Mouse (Mus musculus) neural tube, embryonic 13.5 days (tissue): ENCODE results near the gene Gal. TPM values are rescaled to one million over a fixed set of nuclear protein-coding genes. Genes with fewer than 3 reads are reported as not detected.
A peak's percentile ranks its signal among the peaks of the same experiment; 100 is the strongest.

Source experiments
- ATAC-seq: fragments of 200-750 bp; cut with Nextera tagmentation; 2 replicates; pipeline ENCODE4 v1.8.0; 2017; ENCODE audit warnings: low read depth, mild to moderate bottlenecking, moderate TSS enrichment, moderate library complexity
- H3K27ac ChIP-seq: fragments of 300-500 bp; sonication (generic); replicated peaks from 2 replicates; pipeline ENCODE4 v1.5.1; 2015; ENCODE audit warnings: moderate library complexity, mild to moderate bottlenecking, inconsistent platforms
- H3K27me3 ChIP-seq: fragments of 300-500 bp; sonication (generic); 2 replicates; pipeline ENCODE4 v1.6.1; 2015; ENCODE audit warnings: mild to moderate bottlenecking, inconsistent platforms
- H3K36me3 ChIP-seq: fragments of 300-500 bp; sonication (generic); 2 replicates; pipeline ENCODE4 v1.6.1; 2015; ENCODE audit warnings: mild to moderate bottlenecking, inconsistent platforms
- H3K4me1 ChIP-seq: fragments of 300-500 bp; sonication (generic); replicated peaks from 2 replicates; pipeline ENCODE4 v1.6.1; 2015; ENCODE audit warnings: inconsistent platforms
- H3K4me2 ChIP-seq: fragments of 300-500 bp; sonication (generic); 2 replicates; pipeline ENCODE4 v1.6.1; 2015; ENCODE audit warnings: inconsistent platforms, mild to moderate bottlenecking, moderate library complexity
- H3K4me3 ChIP-seq: fragments of 300-500 bp; sonication (generic); 2 replicates; pipeline ENCODE4 v1.5.1; 2015; ENCODE audit warnings: mild to moderate bottlenecking, inconsistent platforms
- H3K9ac ChIP-seq: fragments of 300-500 bp; sonication (generic); 2 replicates; pipeline ENCODE4 v1.6.1; 2015; ENCODE audit warnings: moderate library complexity, mild to moderate bottlenecking, inconsistent platforms
- H3K9me3 ChIP-seq: fragments of 300-500 bp; sonication (generic); 2 replicates; pipeline ENCODE4 v1.6.1; 2016; ENCODE audit warnings: inconsistent platforms
- WGBS: fragments of 180-500 bp; shearing (Covaris S2); methylation state at CpG from one replicate; pipeline ENCODE4 v1.1.7; 2015; 5-methylcytosine and 5-hydroxymethylcytosine counted together
- polyA plus RNA-seq: library from polyadenylated mRNA; unstranded; fragments of >200 nt; fragmentation: Nextera tagmentation; extraction: Ambion mirVana; gene quantifications from 2 replicates; pipeline ENCODE4 v1.2.1, GENCODE M21; 2015

The Gal gene
- polyA plus RNA-seq, 1 experiment from 2014 or later, result 210 TPM

DNA sequence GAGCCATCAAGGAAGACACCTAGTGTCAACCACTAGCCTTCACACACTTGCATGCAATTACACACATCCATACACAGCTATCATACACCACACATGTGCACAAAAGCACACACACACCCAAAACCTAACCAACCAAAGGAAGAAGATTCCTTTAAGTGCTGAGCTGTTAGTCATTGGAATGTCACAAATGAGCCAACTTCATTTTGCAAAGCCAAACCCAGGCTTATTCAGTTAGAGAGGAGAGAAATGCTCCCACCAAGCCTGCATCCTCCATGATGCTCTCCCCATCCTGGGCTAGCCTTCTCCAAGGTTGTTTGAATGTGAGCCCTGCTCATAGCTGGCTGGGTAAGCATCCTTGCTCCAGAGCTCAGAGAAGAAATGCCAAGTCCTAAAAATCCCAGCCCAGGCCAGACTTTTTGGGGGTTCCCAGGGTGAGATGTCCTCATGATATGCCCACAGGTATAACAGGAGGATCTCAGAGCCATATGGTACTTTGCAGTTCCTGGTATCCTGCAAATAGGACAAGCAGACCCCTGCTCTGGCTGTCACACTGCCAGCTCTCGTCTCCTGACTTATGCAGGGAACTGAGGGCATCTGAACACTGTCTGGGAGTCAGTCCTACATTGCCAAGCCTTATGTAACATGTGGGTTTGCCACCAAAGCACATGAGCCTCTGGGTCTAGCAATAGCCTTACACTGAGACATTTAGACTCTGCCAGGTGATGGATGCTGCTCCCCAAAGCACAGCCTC is 8.6 kb downstream of the Gal start:
- Histone ChIP-seq H3K9ac (no peak overlapping the region), H3K4me2 (no peak overlapping the region), H3K27ac (no peak overlapping the region), H3K9me3 (no peaks in the 10 kb centered on the region), H3K27me3 (no peaks in the 10 kb centered on the region), H3K4me1 (no peaks in the 10 kb centered on the region), H3K4me3 (no peak overlapping the region), H3K36me3 (no peaks in the 10 kb centered on the region)
- no peak for ATAC-seq
- 62% methylated on average over 1 of the region's 1 CpGs for WGBS

DNA sequence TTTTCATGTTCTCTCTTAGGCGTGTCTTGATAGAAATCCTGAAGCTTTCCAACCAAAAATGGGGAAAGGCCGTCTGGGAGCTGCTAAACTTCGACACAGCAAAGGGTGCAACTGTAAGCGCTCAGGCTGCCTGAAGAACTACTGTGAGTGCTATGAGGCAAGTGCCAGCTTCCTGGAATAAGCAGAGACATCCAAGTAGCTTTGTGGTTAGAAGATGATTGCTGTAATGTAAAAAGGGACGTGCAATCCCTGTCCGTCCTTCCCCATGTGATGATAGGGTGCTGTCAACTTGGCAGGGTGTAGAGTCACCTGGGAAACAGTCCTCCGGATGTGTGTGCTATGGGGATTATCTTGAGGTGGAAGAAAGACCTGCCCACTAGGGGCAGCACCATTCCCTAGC is 10.3 kb downstream of the Gal start:
- Histone ChIP-seq H3K9me3 (no peaks in the 10 kb centered on the region), H3K4me3 (no peak overlapping the region), H3K27me3 (no peaks in the 10 kb centered on the region; the same call in 1 of the 2 replicates), H3K27ac (no peak overlapping the region), H3K9ac (no peak overlapping the region), H3K4me1 (no peaks in the 10 kb centered on the region), H3K36me3 (no peaks in the 10 kb centered on the region), H3K4me2 (no peak overlapping the region)
- 83% methylated on average over 7 of the region's 7 CpGs for WGBS
- ATAC-seq, result no peak

DNA sequence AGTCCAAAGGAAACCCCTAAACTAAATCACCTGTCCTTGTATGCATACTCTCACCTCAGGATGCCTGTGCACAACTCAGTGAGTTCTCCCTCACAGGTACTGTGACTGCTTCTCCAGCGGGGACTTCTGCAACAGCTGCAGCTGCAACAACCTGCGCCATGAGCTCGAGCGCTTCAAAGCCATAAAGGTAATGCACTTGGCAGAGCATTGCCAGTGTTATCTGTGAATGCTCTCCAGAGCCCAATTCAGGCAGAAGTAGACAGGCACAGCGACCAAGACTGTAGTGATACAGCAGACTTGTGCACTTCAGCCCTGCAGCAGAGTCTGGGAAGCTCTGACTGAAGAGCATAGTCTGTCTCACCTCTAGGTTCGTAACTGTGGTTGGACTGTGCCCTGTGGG is 12.0 kb downstream of the Gal start:
- no peak for ATAC-seq
- H3K27me3 ChIP-seq, result no peaks in the 10 kb centered on the region; the same call in 1 of the 2 replicates
- H3K9ac ChIP-seq, result no peak overlapping the region
- no peaks in the 10 kb centered on the region for H3K4me1 ChIP-seq
- H3K4me2 ChIP-seq, result no peak overlapping the region
- H3K27ac ChIP-seq, result no peak overlapping the region
- H3K9me3 ChIP-seq, result no peaks in the 10 kb centered on the region
- no peaks in the 10 kb centered on the region for H3K36me3 ChIP-seq
- 69% methylated on average over 6 of the region's 6 CpGs for WGBS
- H3K4me3 ChIP-seq, result no peak overlapping the region

DNA sequence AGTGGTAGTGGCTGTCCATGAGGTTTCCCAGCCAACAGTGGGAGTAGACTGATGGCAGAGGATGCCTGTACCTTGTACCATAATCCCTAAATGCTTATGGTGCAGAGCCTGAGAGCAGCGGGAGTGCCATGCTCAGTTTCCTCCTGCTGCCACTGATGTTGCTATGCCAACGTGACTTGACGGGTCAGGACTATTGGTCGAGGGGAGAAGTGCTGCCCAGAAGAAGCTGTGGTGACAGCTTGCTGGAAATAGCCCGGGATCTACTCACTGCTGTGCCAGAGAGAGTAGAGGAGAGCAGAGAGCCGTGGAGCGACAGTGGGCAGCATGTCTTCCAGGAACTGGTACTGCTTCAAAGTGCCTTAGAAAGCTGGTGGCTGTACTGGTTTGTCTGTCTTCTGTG is 12.4 kb downstream of the Gal start:
- WGBS, result 60% methylated on average over 7 of the region's 7 CpGs
- no peak overlapping the region for H3K4me2 ChIP-seq
- no peak overlapping the region for H3K27ac ChIP-seq
- ATAC-seq, result no peak
- H3K9me3 ChIP-seq, result no peaks in the 10 kb centered on the region
- H3K36me3 ChIP-seq, result no peaks in the 10 kb centered on the region
- H3K9ac ChIP-seq, result no peak overlapping the region
- no peaks in the 10 kb centered on the region; the same call in 1 of the 2 replicates for H3K27me3 ChIP-seq
- no peaks in the 10 kb centered on the region for H3K4me1 ChIP-seq
- H3K4me3 ChIP-seq, result no peak overlapping the region

DNA sequence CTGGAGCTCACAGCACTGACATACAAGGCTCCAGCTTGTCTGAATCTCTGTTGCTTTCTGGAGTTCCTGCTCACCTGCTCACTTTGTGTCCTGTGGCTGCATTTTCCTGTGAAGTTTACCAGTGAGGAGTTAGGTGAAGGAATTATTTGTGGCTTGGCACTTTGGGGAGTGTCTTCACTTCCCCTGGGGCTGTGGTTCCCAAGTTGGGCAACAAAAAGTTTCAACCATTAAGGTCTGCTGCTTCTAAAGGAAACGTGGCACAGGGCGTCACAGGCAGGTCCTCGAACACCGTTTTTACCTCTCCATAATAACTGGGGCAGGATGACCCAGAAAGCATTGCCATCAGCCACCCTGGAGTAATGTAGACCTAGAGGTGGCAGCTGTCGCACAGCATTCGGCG is 12.8 kb downstream of the Gal start:
- Histone ChIP-seq H3K4me1 (no peaks in the 10 kb centered on the region), H3K9ac (no peak overlapping the region), H3K9me3 (no peaks in the 10 kb centered on the region), H3K4me2 (no peak overlapping the region), H3K36me3 (no peaks in the 10 kb centered on the region), H3K4me3 (no peak overlapping the region), H3K27ac (no peak overlapping the region), H3K27me3 (no peaks in the 10 kb centered on the region; the same call in 1 of the 2 replicates)
- no peak for ATAC-seq
- 91% methylated on average over 7 of the region's 7 CpGs for WGBS

DNA sequence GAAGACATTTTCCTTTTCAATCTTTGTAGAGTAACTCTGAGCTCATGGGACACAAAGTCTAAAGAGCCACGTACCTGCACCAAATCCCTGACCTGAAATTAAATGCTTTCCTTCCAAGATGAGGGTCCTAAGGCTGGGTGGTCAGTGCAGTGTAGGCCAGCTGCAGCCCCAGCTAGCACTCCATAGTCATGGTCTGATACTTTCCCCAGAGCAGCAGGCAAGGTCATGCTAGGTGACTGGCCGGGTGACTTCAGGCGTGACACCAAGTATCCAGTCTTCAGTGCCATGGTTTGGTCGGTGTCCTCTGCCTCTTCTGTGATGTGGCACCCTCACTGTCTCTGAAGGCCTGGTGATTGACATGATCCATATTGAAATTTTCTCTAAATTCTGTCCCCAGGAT is 14.3 kb downstream of the Gal start:
- 91% methylated on average over 4 of the region's 4 CpGs for WGBS
- Histone ChIP-seq H3K9me3 (no peaks in the 10 kb centered on the region), H3K4me2 (no peak overlapping the region), H3K4me1 (no peaks in the 10 kb centered on the region), H3K9ac (no peak overlapping the region), H3K4me3 (no peak overlapping the region), H3K36me3 (no peaks in the 10 kb centered on the region), H3K27ac (no peak overlapping the region), H3K27me3 (no peaks in the 10 kb centered on the region; the same call in 1 of the 2 replicates)
- ATAC-seq, result no peak

DNA sequence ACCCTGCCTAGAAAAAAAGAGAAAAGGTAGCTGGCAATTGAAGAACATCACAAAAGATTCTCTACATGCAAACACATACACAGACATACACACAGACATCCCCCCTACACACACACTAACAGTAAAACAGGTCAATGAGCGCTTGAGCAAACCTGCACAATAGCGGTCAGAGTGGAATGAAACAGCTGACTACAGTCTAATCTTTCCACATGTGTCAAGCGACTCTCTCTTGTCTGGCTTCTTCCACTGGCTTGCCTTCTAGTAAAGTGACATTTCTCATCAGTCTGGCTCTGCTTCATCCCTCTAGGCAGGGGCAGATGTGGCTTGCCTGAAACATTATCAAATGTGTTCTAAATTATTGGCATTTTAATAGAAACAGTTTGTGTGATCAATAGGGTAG is 20.1 kb downstream of the Gal start:
- no peak for ATAC-seq
- no peak overlapping the region for H3K4me3 ChIP-seq
- 87% methylated on average over 3 of the region's 3 CpGs for WGBS

DNA sequence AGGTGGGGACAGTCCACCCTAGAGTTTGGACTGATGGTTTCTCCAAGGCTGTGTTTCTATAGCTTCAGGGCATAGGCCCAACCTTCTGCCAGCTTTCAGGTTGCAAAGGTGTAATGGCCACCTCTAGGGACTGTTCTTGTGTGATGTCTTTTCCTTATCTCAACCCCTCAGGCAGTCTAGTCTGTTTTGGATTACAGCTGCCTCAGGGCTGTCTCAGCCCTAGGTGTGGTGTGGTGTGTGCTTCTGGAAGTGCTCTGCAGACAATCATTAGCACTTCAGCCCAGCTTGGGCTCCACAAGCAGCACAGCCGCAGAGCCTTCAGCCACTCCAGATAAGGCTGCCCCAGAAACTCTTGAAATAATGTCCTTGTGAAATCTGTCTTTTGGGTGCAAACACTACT is 22.0 kb downstream of the Gal start:
- Histone ChIP-seq H3K27me3 (no peaks in the 10 kb centered on the region; the same call in 1 of the 2 replicates), H3K4me1 (peaks cover 3% of the 10 kb centered on the region; the same call in 1 of the 2 replicates), H3K4me2 (no peak overlapping the region), H3K9me3 (peaks cover 4% of the 10 kb centered on the region; the same call in 1 of the 2 replicates), H3K27ac (no peak overlapping the region), H3K9ac (no peak overlapping the region), H3K36me3 (no peaks in the 10 kb centered on the region), H3K4me3 (no peak overlapping the region)
- 90% methylated on average over 1 of the region's 1 CpGs for WGBS
- ATAC-seq, result no peak

More for the DNA sequence above, 20.1 kb downstream of the Gal start:
- H3K4me2 ChIP-seq, result no peak overlapping the region
- no peaks in the 10 kb centered on the region; the same call in 1 of the 2 replicates for H3K27me3 ChIP-seq
- H3K36me3 ChIP-seq, result no peaks in the 10 kb centered on the region
- H3K9ac ChIP-seq, result no peak overlapping the region
- peaks cover 4% of the 10 kb centered on the region; the same call in 1 of the 2 replicates for H3K9me3 ChIP-seq
- H3K27ac ChIP-seq, result no peak overlapping the region
- H3K4me1 ChIP-seq, result 0 out of 2 replicates have a peak, but pooled peaks cover 2% of the 10 kb centered on the region

DNA sequence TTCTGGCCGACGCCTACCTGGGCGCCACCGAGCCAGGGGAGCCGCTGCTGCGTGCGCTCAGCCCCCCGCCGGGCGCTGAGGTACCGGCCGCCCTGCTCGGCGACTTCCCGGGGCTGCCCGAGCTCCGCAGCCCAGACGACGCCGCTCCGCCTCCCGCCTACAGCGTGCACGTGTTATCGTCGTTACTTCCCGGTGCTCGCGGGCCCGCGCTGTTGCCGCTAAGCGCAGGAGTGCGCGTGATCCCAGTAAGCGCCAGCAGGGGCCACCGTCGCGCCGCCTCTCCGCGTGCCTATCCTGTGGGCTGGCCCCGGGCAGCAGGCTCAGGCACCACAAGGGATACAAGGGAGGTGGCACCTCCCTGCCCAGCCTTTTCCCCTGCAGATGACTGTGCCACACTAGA is 25.3 kb downstream of the Gal start:
- Histone ChIP-seq H3K9ac (peak overlapping the region; percentile 68), H3K27ac (no peak overlapping the region), H3K27me3 (no peaks in the 10 kb centered on the region; the same call in 1 of the 2 replicates), H3K36me3 (0 out of 2 replicates have a peak, but pooled peaks cover 2% of the 10 kb centered on the region), H3K4me3 (peak overlapping the region; percentile 46), H3K9me3 (peaks cover 4% of the 10 kb centered on the region; the same call in 1 of the 2 replicates), H3K4me1 (peaks cover 3% of the 10 kb centered on the region; the same call in 1 of the 2 replicates), H3K4me2 (peak overlapping the region; percentile 77)
- ATAC-seq, result peak; percentile 95
- 1% methylated on average over 41 of the region's 43 CpGs for WGBS

DNA sequence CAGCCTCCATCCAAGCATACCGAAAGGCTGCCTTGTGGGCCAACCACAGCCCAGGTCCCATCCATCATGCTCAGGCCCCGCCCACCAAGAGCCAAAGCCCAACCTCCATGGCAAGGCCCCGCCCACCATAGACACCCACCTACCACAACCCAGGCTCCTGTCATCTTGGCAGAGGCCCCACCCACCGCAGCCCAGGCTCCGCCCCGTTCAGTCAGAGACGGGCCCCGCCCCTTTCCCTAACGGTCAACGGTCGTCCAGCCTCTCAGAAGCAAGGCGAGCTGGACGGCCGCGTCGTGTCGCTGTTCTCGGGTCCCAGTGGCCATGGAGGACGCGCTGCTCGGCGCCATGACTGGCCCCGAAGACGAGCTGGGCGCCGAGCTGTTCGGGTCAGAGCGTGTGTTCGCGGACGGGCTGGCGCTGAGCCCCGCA is 25.7 kb downstream of the Gal start, which contains the start of gene Tesmin:
Gene Tesmin (plus strand): TSS at position 229 of the 429 bp plus-strand sequence.
- Histone ChIP-seq H3K36me3 (0 out of 2 replicates have a peak, but pooled peaks cover 4% of the 10 kb centered on the region), H3K9me3 (peaks cover 4% of the 10 kb centered on the region; the same call in 1 of the 2 replicates), H3K27me3 (no peaks in the 10 kb centered on the region; the same call in 1 of the 2 replicates), H3K4me2 (peak within 1 kb of the TSS; percentile 77), H3K4me3 (peak within 1 kb of the TSS; percentile 46), H3K9ac (peak within 1 kb of the TSS; percentile 68), H3K4me1 (peaks cover 3% of the 10 kb centered on the region; the same call in 1 of the 2 replicates), H3K27ac (no peak within 1 kb of the TSS)
- under 1% methylated on average over 33 of the region's 33 CpGs for WGBS
- ATAC-seq, result peak; percentile 92

DNA sequence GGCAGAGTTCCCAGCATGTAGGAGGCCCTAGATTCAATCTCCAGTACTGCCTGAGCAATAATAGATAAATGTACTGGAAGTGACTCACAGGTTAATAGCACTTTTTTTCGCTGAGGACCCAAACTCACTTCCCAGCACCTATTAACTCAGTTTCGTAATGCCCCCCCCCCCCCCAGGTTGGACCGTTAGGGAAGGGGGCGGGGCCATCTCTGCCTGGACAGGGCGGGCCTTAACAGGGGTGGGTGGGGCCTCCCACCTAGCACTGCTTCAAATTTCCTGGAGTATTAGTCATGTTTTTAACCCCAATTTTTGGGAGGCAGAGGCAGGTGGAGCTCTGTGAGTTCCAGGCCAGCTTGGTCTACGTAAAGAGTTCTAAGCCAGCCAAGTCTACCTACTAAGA is 26.3 kb downstream of the Gal start:
- ATAC-seq, result no peak
- H3K4me3 ChIP-seq, result no peak overlapping the region
- no peaks in the 10 kb centered on the region; the same call in 1 of the 2 replicates for H3K27me3 ChIP-seq
- no peak overlapping the region for H3K4me2 ChIP-seq
- H3K9me3 ChIP-seq, result peaks cover 4% of the 10 kb centered on the region; the same call in 1 of the 2 replicates
- H3K36me3 ChIP-seq, result 0 out of 2 replicates have a peak, but pooled peaks cover 4% of the 10 kb centered on the region
- H3K27ac ChIP-seq, result no peak overlapping the region
- H3K9ac ChIP-seq, result no peak overlapping the region
- 80% methylated on average over 6 of the region's 6 CpGs for WGBS
- peaks cover 3% of the 10 kb centered on the region; the same call in 1 of the 2 replicates for H3K4me1 ChIP-seq

DNA sequence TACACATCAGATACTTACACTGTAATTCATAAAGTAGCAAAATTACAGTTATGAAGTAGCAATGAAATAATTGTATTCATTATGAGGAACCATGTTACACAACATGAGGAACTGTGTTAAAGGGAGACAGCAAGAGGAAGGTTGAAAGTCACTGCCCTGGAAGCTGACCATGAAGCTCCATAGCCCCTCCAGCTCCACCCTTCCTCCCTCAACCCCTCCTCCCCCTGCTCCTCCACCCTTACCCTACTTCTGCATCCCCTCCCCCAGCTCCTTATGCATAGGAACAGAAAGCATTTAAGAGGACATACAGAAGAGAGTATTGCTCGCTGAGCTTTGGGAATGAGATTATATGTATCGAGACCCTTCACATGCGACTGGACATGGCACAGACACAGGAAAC is 35.7 kb downstream of the Gal start:
- no peak overlapping the region for H3K27ac ChIP-seq
- no peak overlapping the region for H3K4me3 ChIP-seq
- no peaks in the 10 kb centered on the region for H3K9me3 ChIP-seq
- no peaks in the 10 kb centered on the region for H3K4me1 ChIP-seq
- no peak overlapping the region for H3K9ac ChIP-seq
- H3K36me3 ChIP-seq, result peaks cover 5% of the 10 kb centered on the region; the same call in 1 of the 2 replicates
- 86% methylated on average over 3 of the region's 3 CpGs for WGBS
- no peaks in the 10 kb centered on the region for H3K27me3 ChIP-seq
- no peak overlapping the region for H3K4me2 ChIP-seq
- ATAC-seq, result no peak
